Mouse (Mus musculus): ENCODE measurements around the gene Mertk. TPM values are rescaled to one million over a fixed set of nuclear protein-coding genes. Genes with fewer than 3 reads are reported as not detected.

Gene Mertk
- polyA plus RNA-seq, 2 experiments, result 11.1 to 14.9 TPM

- Histone ChIP-seq H3K9ac (ENCODE audit: low read depth, low read length, severe bottlenecking) (no peak overlapping the region), H3K4me3 (replicated peaks; ENCODE audit: low read length) (no peak overlapping the region), H3K9me3 (ENCODE audit: control insufficient read depth, low read length) (no peaks in the 10 kb centered on the region), H3K4me2 (replicated peaks; ENCODE audit: low read depth, low read length, severe bottlenecking) (no peak overlapping the region), H3K27me3 (ENCODE audit: control insufficient read depth, insufficient read depth, low read length) (no peaks in the 10 kb centered on the region), H3K27ac (replicated peaks; ENCODE audit: low read depth, low read length) (no peak overlapping the region), H3K36me3 (ENCODE audit: control insufficient read depth, insufficient read depth, low read length) (peaks cover 3% of the 10 kb centered on the region; the same call in 1 of the 2 replicates), H3K4me1 (ENCODE audit: control insufficient read depth, insufficient read depth, low read length) (peaks cover 63% of the 10 kb centered on the region)
- DNase-seq (ENCODE audit: low spot score), result no peak
- WGBS, result 44% methylated on average over 6 of the region's 6 CpGs
- no peak for ATAC-seq (ENCODE audit: low FRiP score, low read depth)
- TF ChIP-seq POLR2A (IDR thresholded peaks at IDR 0.05; ENCODE audit: borderline replicate concordance, extremely low read depth, insufficient read depth, insufficient read length), result no peak
Measured at GRCm38 (mm10) chr2:128710609-128711008, 11.9 kb downstream of the Mertk start.

GRCm38 (mm10) chr2:128712940-128713339 lies 14.2 kb downstream of the Mertk start:
- Histone ChIP-seq H3K4me2 (replicated peaks; ENCODE audit: low read depth, low read length, severe bottlenecking) (peak overlapping the region; percentile 36), H3K27me3 (ENCODE audit: control insufficient read depth, insufficient read depth, low read length) (no peaks in the 10 kb centered on the region), H3K27ac (replicated peaks; ENCODE audit: low read depth, low read length) (peak overlapping the region; percentile 88), H3K4me1 (ENCODE audit: control insufficient read depth, insufficient read depth, low read length) (peaks cover 77% of the 10 kb centered on the region), H3K9ac (ENCODE audit: low read depth, low read length, severe bottlenecking) (no peak overlapping the region), H3K4me3 (replicated peaks; ENCODE audit: low read length) (no peak overlapping the region), H3K36me3 (ENCODE audit: control insufficient read depth, insufficient read depth, low read length) (peaks cover 8% of the 10 kb centered on the region; the same call in 1 of the 2 replicates), H3K9me3 (ENCODE audit: control insufficient read depth, low read length) (no peaks in the 10 kb centered on the region)
- WGBS, result 19% methylated on average over 6 of the region's 6 CpGs
- TF ChIP-seq POLR2A (IDR thresholded peaks at IDR 0.05; ENCODE audit: borderline replicate concordance, extremely low read depth, insufficient read depth, insufficient read length), result no peak
- ATAC-seq (ENCODE audit: low FRiP score, low read depth), result no peak
- DNase-seq (ENCODE audit: low spot score), result no peak

- no peaks in the 10 kb centered on the region for H3K27me3 ChIP-seq (ENCODE audit: control insufficient read depth, insufficient read depth, low read length)
- peak; percentile 89 for ATAC-seq (ENCODE audit: low FRiP score, low read depth)
- H3K36me3 ChIP-seq (ENCODE audit: control insufficient read depth, insufficient read depth, low read length), result peaks cover 8% of the 10 kb centered on the region; the same call in 1 of the 2 replicates
- no peak overlapping the region for H3K9ac ChIP-seq (ENCODE audit: low read depth, low read length, severe bottlenecking)
- no peak overlapping the region for H3K4me3 ChIP-seq (replicated peaks; ENCODE audit: low read length)
- H3K9me3 ChIP-seq (ENCODE audit: control insufficient read depth, low read length), result no peaks in the 10 kb centered on the region
- no peak for TF ChIP-seq POLR2A (IDR thresholded peaks at IDR 0.05; ENCODE audit: borderline replicate concordance, extremely low read depth, insufficient read depth, insufficient read length)
- H3K4me2 ChIP-seq (replicated peaks; ENCODE audit: low read depth, low read length, severe bottlenecking), result peak overlapping the region; percentile 36
- peak overlapping the region; percentile 88 for H3K27ac ChIP-seq (replicated peaks; ENCODE audit: low read depth, low read length)
- H3K4me1 ChIP-seq (ENCODE audit: control insufficient read depth, insufficient read depth, low read length), result peaks cover 79% of the 10 kb centered on the region
- peak; percentile 96 for DNase-seq (ENCODE audit: low spot score)
- WGBS, result 0% methylated on average over 5 of the region's 5 CpGs
Measured at GRCm38 (mm10) chr2:128713548-128714003, 14.8 kb downstream of the Mertk start.

- H3K4me1 ChIP-seq (ENCODE audit: control insufficient read depth, insufficient read depth, low read length), result peaks cover 67% of the 10 kb centered on the region
- 17% methylated on average over 7 of the region's 7 CpGs for WGBS
Measured at GRCm38 (mm10) chr2:128714724-128715241, 16.0 kb downstream of the Mertk start.

GRCm38 (mm10) chr2:128715979-128716378 lies 17.2 kb downstream of the Mertk start:
- no peak for DNase-seq (ENCODE audit: low spot score)
- WGBS, result 91% methylated on average over 1 of the region's 1 CpGs
- no peak overlapping the region for H3K4me2 ChIP-seq (replicated peaks; ENCODE audit: low read depth, low read length, severe bottlenecking)
- H3K27ac ChIP-seq (replicated peaks; ENCODE audit: low read depth, low read length), result no peak overlapping the region
- no peaks in the 10 kb centered on the region; the same call in 1 of the 2 replicates for H3K9me3 ChIP-seq (ENCODE audit: control insufficient read depth, low read length)
- H3K36me3 ChIP-seq (ENCODE audit: control insufficient read depth, insufficient read depth, low read length), result peaks cover 16% of the 10 kb centered on the region; the same call in 1 of the 2 replicates
- ATAC-seq (ENCODE audit: low FRiP score, low read depth), result no peak
- no peaks in the 10 kb centered on the region for H3K27me3 ChIP-seq (ENCODE audit: control insufficient read depth, insufficient read depth, low read length)
- TF ChIP-seq POLR2A (IDR thresholded peaks at IDR 0.05; ENCODE audit: borderline replicate concordance, extremely low read depth, insufficient read depth, insufficient read length), result no peak
- H3K9ac ChIP-seq (ENCODE audit: low read depth, low read length, severe bottlenecking), result no peak overlapping the region
- H3K4me3 ChIP-seq (replicated peaks; ENCODE audit: low read length), result no peak overlapping the region
- H3K4me1 ChIP-seq (ENCODE audit: control insufficient read depth, insufficient read depth, low read length), result peaks cover 55% of the 10 kb centered on the region

More at GRCm38 (mm10) chr2:128714724-128715241, 16.0 kb downstream of the Mertk start:
- Histone ChIP-seq H3K27ac (replicated peaks; ENCODE audit: low read depth, low read length) (peak overlapping the region; percentile 88), H3K4me2 (replicated peaks; ENCODE audit: low read depth, low read length, severe bottlenecking) (0 out of 2 replicates have a peak overlapping the region, but pooled peaks have one; percentile 36), H3K36me3 (ENCODE audit: control insufficient read depth, insufficient read depth, low read length) (peaks cover 15% of the 10 kb centered on the region; the same call in 1 of the 2 replicates), H3K9ac (ENCODE audit: low read depth, low read length, severe bottlenecking) (no peak overlapping the region), H3K9me3 (ENCODE audit: control insufficient read depth, low read length) (no peaks in the 10 kb centered on the region), H3K4me3 (replicated peaks; ENCODE audit: low read length) (no peak overlapping the region), H3K27me3 (ENCODE audit: control insufficient read depth, insufficient read depth, low read length) (no peaks in the 10 kb centered on the region)
- ATAC-seq (ENCODE audit: low FRiP score, low read depth) (0 out of 2 replicates have a peak, but pooled peaks have one; percentile 20), DNase-seq (ENCODE audit: low spot score) (no peak)
- TF ChIP-seq POLR2A (IDR thresholded peaks at IDR 0.05; ENCODE audit: borderline replicate concordance, extremely low read depth, insufficient read depth, insufficient read length), result no peak

Measured in limb, embryonic 14.5 days (tissue).